Mouse (Mus musculus) cerebellum, postnatal 25 days (tissue): ENCODE data around the gene Clstn2.
A peak's percentile ranks its signal among the peaks of the same experiment; 100 is the strongest.

Experiments used
- DNase-seq, 2 experiments: peaks; one replicate each; pipeline ENCODE4 v3.0.0; 2021; ENCODE audit warnings: mixed read lengths in 2 of 2

Clstn2 gene

GRCm38 (mm10) chr9:97677075-97677474 lies 355.9 kb downstream of the Clstn2 start:
- DNase-seq = no peak

GRCm38 (mm10) chr9:97672681-97673080 lies 360.3 kb downstream of the Clstn2 start:
- peak in 1 of 2 experiments; percentile 7 for DNase-seq

GRCm38 (mm10) chr9:97672224-97672623 lies 360.8 kb downstream of the Clstn2 start:
- DNase-seq = no peak

DNA sequence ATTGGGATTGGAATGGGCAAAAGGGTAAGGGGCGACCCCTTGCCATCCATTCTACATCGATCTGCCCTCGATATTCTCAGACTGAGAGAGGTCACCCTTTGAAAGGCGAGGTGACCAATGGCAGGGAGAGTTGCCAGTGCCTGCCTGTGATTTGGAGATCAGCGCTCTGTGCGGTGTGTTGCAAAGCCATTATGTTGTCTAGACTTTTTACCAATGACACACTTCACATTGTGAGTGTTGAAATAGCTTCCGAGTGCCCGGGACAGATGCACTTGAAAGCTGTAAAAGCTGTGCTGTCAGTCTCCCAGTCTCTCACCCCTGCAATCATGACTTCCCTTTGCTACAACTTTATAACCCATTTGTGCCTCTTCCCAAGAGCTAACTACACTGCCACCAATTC lies 362.3 kb downstream of the Clstn2 start:
- no peak for DNase-seq

DNA sequence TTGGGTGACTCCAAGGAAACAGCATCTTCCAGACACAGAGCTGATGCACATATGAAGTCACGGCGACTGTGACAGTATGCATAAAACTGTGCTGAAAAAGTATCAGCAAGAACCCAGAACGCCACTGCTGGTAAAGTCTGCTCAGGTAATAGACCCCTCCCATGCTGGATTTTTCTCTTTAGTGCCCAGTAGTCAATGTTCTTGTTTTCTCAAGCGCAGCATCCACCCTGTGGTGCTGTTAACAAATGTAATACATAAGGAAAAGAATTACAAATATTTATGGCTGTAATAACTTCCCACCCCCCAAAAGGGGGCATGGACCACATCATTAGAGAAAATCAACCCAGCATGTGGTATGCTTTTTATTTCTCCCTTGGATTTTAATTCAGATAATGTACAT lies 372.0 kb downstream of the Clstn2 start:
- DNase-seq = no peak

- no peak for DNase-seq
These were observed 374.2 kb downstream of the Clstn2 start for GRCm38 (mm10) chr9:97658736-97659135.

- DNase-seq = no peak
These were observed 384.6 kb downstream of the Clstn2 start for GRCm38 (mm10) chr9:97648409-97648808.

- DNase-seq = no peak
These were observed 387.2 kb downstream of the Clstn2 start for GRCm38 (mm10) chr9:97645746-97646145.

DNA sequence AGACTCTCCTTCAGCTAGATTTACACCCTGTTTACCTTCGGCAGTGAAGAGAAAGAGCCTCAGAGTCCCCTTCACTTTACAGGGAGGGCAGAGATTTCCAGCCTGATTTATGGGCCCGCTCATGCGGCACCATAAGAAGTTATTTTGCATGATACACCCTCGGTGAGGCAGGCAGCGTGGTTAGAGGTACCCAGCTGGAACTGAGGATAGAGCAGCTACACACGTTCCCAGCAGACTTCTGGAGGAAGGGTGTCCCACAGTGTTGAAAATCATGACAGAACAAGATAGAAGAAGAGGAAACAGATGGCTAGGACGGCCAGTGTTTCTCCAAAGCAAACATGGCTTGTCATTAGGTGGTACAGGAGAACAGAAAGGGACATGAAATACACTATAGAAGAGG lies 390.6 kb downstream of the Clstn2 start:
- DNase-seq = no peak

DNA sequence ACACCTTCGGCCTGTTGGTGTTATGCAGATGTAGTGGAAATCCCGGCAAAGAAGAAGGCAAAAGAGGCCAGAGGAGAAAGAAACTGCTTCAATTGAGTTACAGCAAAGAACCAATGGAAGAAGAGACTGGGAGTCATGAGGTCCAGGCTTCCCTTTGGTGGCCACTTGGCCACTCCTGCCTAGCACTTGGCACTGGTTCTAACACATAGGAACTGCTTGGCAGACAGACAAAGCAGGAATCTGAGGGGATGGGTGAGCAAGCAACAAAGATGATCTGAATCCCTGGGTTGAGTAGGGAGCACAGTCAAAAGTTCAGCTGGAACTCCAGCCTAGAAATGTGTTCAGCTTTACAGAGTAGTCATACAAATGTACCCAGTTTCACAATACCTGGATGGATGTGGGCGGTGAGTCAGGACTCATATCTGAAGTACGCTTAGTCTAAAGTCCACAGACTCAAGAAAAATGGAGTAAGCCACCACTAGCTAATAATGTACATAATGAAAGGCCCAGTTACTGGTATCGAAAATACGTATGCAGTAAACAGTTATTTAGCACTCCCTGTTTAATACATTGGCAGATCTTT lies 392.9 kb downstream of the Clstn2 start:
- peak; percentile 15 to 41 for DNase-seq

DNA sequence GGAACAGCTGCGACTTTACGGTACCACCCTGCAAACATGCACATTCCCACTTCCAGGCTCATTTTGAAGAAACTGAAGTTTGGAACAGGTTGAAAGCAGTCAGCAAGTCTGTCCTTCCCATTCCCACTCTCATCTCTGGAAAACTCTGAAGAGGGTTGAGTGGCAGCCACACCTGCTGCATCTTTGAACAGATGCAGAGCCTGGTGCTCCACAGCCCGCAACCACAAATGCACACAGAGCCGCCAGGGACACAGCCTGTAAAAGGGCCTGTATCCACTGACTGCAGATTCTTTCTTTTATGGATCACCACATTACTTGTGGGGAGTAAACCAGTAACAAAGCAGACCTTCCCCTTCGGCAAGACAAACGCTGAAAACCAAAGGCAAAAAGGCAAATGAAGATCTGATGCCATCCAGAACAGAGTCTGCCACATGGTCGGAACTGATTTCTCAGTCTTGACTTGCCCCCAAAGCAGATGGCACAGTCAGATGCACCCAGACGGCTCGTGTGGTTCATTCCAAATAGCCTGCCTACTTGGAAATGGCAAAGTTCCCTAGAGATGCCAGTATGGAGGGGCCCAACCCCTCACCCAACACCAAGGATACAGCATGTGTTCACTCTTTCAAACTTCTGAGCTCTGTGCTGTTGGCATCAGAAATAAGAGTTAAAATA lies 394.2 kb downstream of the Clstn2 start:
- DNase-seq = peak in 1 of 2 experiments; percentile 30

- DNase-seq = no peak
These were observed 397.6 kb downstream of the Clstn2 start for GRCm38 (mm10) chr9:97635351-97635750.

GRCm38 (mm10) chr9:97634831-97635230 lies 398.1 kb downstream of the Clstn2 start:
- no peak for DNase-seq

DNA sequence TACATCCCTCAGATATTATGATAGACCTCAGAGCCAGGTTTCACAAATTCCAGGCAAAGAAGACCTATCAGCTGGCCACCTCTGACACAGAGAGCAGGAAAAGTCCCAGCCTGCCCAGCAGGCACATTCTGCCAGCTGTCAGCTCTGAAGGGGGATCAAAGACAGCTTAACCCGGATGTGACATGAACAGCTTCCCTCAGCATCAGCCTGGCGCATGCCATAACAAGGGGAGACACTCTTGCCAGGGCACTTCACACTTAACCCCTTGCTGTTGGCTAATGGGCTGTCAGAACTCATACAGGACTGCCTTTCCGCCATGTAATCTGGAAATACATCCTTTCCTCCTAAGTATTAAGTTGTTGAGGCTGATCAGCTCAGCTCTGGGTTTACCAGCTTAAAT lies 403.8 kb downstream of the Clstn2 start:
- DNase-seq = no peak

GRCm38 (mm10) chr9:97628361-97628908 lies 404.5 kb downstream of the Clstn2 start:
- no peak for DNase-seq

DNA sequence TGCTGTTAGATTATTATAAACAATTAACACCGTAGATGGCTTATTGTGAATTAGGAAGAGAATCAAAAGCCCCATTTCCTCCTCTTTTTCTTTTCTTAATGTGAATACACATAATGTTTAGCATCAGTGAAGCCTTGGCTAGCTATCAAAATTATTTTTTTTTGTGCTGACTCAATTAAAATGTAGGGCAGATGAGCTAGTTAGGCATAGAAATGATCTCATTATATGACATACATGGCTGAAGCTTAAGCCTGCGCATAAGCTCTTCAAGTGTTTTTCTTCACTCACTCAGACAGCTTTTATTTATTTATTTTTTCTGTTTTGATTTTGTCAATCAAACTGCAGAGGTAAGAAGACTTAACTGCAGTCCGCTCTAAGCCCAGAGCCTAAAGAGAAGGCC lies 405.1 kb downstream of the Clstn2 start:
- DNase-seq = no peak

DNA sequence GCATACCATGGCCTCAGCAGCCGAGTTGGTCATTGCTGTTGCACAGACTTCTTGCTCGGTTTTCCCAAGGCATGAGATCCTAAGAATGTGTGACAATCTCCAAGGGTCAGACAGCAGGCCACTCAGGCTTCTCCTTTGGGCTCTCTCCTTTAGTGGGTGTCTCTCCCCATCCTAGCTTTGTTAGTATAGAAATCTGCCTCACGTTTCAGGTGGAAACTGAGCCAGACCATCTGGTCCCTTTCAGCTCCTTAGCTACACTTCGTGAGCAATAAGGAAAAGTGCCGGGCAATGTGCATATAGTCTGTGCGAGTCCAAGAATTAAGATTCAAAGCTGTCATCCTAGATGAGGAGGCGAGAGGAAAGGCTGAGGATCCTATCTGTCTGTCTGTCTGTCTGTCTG lies 422.4 kb downstream of the Clstn2 start:
- DNase-seq = no peak

GRCm38 (mm10) chr9:97603729-97604128 lies 429.3 kb downstream of the Clstn2 start:
- DNase-seq = no peak

DNA sequence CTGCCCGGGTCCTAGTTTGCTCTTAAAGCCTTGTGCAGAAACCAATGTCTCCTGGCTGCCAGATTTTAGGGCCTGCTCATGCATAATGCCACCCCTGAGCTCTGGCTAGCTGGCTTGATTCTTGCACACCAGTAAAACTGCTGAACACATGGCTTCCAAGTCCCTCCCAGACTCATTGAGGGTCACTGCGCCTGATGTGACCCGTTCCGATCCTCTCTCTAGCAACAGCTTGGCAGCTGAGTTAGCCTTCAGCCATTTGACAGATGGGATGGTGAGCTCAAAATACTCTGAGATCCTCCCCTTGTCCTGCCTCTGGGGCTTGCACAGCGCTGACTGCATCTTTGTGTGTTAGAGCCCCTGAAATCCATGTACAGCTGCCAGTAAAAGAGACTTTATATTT lies 430.5 kb downstream of the Clstn2 start:
- DNase-seq = no peak

GRCm38 (mm10) chr9:97599006-97599405 lies 434.0 kb downstream of the Clstn2 start:
- DNase-seq = no peak

DNA sequence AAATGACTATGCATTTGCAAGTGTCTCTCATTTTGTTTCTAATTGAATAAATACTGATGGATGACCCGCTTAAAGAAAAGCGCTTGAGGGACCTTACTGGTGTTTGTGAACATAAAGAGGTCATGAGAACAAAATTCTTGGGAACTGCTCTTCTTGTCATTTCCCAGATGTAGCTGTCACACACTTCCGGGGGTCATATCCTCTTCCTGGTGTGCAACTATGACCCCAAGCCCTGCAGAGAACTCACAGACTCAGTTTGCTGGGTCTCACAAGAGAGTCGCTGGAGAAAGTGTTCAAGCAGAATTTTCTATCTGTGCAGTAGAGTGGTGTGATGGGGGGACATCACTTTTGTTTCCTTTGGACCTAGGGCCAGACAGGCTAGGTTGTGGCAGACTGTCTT lies 442.3 kb downstream of the Clstn2 start:
- DNase-seq = no peak

DNA sequence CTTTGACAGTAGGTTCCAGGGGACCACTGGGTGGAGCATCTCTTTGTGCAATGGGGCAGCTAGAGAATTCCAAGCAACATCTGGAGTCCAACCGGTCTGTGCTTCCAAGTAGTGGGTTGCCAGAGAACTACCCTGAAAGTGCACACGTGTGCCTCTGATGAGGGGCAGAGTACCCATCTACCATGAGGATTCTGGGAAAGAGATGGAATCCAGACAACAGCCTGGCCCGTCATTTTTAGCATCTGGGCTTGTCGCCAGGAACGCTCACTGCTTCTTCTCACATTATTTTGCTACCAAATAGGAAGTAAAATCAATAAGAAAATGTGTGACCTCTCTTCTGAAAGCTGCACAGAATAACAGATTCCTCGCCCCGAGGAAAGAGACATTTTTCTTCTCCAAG lies 462.1 kb downstream of the Clstn2 start:
- DNase-seq = peak; percentile 17 to 48

DNA sequence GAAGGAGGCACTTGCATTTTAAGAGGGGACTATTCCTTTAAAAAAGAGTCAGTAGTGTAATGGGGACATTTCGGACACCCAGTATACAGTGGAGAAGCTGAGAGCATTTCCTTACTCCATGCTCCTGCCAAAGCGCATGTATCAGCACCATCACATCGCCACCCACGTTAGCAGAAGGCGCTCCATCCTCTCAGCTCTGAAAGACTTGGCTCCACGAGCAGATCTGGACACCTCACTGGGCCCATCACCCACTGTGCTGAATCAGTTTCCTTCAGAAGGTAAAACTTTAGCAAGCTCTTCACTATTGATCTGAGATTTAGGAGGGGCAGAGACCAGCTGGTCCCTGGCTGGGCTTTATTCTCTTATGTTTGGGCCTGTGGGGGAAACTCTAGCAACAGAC lies 469.9 kb downstream of the Clstn2 start:
- no peak for DNase-seq

- DNase-seq = no peak
These were observed 488.6 kb downstream of the Clstn2 start for GRCm38 (mm10) chr9:97544359-97544758.

GRCm38 (mm10) chr9:97541419-97541818 lies 491.6 kb downstream of the Clstn2 start:
- no peak for DNase-seq
